Mouse (Mus musculus) thymus, postnatal 0 days (tissue): ENCODE data around the gene Gm4778. TPM values are rescaled to one million over a fixed set of nuclear protein-coding genes. Genes with fewer than 3 reads are reported as not detected.
"Not testable (repeated sequence)": the region's sequence is repeated elsewhere in the genome, so short reads cannot be mapped to it uniquely, and the experiment has no call there.

ENCODE experiments used
- DNase-seq: peaks from one replicate; pipeline ENCODE4 v3.0.0-alpha.2; 2015; ENCODE audit warnings: low spot score
- polyA plus RNA-seq: library from polyadenylated mRNA; unstranded; fragments of >200 nt; fragmentation: Nextera tagmentation; extraction: Ambion mirVana; gene quantifications from 2 replicates; pipeline ENCODE4 v1.2.1, GENCODE M21; 2015

The Gm4778 gene
- not detected in 2 replicates for polyA plus RNA-seq

DNA sequence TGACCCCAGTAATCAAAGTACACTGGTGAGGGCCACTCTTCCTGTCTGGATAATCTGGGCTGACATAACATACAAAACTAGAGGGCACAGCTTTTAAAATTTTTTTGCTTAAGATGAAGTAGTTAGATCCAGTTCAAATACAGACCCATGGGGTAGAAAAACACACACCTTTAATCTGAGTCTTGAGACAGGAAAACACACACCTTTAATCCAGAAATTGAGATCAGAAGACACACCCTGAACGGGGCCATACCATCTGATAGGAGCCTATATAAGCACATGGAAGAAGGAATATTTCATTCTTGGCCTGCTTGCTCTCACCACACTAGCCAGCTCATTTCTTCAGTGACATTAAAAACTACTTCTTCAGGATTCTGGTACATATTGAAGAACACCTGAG, at the start of gene Gm4778:
TSS of gene Gm4778 (plus strand) at position 301 of the 400 bp plus-strand sequence.
- not testable (repeated sequence) for DNase-seq

DNA sequence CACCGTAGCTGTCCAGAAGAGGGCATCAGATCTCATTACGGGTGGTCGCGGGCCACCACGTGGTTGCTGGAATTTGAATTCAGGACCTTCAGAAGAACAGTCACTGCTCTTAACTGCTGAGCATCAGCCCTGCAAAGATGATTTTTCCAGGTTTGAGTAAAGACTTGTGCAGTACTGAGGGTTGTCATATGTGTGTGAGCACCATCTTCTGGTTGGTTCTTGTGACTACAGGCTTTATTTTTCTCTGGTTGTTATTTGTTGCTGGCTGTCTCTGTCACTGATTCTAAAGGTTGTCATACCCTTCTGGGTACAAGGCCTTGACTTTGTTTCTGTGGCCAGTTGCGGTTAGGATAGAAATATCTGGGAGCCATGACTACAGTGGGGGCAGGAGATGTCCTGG, 3.2 kb upstream of the Gm4778 start:
- peak; percentile 10 for DNase-seq

DNA sequence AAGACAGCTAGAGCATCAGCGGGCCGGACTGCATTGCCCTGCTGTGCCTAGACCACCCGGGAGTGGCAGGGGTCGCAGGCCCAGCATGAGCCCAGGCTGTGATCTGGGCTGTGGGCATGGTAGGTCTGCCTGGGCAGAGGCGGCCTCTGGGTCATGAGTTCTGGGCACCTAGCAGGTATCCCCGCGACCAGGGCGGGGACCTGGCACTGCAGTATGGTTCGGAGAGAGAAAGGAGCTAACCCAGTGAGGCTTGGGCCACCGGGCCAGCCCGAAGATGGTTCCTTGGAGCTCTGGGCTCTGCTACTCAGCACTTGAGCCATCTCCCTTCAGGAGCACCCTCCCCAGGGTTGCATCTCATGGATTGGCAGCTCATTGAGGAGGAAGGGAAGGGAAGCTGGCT, 12.2 kb downstream of the Gm4778 start:
- no peak for DNase-seq

DNA sequence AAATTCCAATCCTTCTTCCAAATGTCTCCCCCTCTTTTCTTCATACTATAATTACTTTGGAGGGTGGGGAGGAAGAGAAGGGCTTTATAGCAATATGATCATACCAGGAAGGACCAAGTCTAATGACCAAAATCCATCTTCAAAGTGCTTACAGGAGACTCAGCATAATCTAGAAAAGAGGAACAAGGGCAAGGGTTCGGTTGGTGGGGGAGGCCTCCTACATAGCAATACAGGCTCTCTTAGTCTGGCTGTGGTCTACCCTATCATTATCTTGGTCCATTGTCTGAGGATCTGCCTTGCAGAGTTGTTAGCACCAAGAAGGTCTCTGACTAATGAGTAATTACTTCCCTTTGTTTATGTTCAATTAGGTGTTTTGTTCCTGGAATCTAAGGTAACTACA, 41.6 kb downstream of the Gm4778 start:
- DNase-seq: no peak

DNA sequence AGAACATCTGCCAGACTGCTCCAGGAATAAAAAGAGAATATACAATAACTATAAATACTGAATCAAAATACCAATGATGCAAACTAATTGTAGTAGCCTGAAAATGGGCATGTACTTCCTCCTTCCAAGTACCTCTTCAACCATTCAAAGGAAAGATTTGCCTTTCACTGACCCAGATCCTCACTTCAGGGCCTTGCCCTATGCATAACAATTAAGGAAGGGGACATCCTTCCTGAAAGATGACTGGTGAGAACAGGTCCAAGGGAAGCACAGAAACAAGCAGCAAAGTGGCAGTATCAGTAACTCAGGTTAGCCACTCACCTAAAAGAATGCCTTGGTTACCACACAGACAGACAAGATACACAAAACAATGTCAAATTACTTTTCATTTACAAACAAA, 43.1 kb downstream of the Gm4778 start:
- DNase-seq: no peak

DNA sequence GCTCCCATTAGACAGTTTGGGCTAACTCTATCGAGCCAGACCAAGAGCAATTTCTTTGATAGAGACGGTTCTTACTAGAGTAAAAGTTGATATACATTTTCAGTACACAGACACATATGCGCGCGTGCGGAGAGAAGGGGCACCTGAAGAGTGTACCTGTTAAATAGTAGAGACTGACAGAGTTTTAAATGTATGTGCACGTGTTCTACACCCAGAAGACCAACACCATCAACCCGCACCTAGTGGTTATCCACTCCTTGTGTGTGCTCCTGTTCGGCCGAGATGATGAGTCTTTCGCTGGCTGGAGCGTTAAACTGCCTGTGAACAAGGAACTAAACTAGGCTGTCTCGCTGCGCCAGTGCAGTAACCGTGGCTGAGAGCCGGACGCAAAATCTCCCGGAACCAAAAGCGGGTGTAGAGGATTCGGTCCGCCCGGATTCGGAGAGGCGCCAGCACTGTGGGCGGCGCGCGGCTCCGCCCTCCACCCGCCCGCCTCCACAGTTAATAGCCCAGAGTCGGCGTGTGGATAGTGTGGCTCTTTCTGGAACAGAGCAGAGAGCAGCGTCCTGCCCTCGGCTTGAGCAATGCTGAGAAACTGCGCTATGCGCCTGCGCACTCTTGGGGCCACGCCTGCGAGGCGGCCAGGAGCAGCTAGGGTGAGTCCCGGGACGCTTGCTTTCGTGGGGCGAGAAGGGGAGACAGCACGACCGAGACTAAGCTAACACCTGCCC, 46.0 kb downstream of the Gm4778 start, which contains the start of gene Them4:
TSS of gene Them4 (plus strand) at position 457 of the 731 bp plus-strand sequence.
- DNase-seq: peak; percentile 88

DNA sequence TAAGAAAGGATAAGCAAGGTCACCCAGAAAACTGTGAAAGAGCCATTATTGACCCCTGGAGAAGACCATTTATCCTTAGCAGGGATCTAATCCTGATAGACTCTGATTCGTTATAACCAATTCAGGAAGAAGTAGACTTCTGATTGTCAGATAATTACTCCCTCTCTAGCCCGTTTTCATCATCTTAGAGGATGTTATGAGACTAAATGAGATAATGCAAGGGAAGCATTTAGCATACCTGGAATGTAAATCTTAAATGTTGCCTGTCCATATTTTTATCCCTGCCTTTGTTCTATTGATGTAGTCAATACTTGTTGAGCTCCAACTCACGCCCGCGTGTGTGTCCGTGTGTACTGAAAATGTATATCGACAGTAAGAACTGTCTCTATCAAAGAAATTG, 46.7 kb downstream of the Gm4778 start:
- no peak for DNase-seq

DNA sequence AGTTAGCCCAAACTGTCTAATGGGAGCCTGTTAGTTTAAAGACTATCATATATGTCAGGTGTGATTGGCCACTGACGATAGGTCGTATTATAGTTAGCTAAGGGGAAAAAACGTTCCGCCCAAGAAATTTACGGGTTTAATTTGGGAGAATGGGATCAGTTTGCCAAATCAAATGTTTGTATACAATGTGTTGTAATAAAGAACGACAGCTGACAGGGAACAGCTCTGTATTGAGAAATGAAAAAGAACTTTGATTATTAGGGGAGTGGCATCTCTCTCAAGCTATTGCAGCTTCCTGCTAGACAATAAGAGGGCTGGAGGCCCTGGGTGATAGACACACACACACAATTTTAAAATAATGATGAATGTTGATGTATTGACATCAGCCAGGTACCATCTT, 47.1 kb downstream of the Gm4778 start:
- no peak for DNase-seq

DNA sequence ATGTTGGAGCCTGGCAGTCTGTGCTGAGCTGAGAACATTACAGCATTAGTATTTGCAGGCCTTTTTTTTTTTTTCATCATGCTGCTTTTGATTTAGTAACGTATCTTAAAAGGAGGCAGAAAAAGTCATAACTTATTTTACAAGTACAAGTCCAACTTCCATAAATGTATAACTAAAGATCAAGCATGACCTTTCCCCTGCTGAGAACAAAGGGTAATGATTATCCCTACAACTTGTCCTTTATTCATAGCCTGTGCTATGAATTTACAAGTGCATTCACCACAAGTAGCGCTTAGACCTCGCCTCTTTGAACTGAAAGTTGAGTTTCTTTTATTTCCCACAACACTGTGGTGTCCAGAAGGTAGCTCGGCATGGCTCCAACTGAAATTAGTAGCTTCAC, 47.5 kb downstream of the Gm4778 start:
- DNase-seq: no peak

Other genes starting within 250 kb of the Gm4778 start
- 0.08 TPM in 1 of 2 replicates, not detected in the other for gene Gm9125, start 209.2 kb upstream of the Gm4778 start, polyA plus RNA-seq
- gene Gm10697, start 191.4 kb upstream of the Gm4778 start, polyA plus RNA-seq: not detected in 2 replicates
- gene Gm10696, start 85.8 kb upstream of the Gm4778 start, polyA plus RNA-seq: 0.08 TPM in 1 of 2 replicates, not detected in the other
- 0.08 TPM in 1 of 2 replicates, not detected in the other for gene Gm5286, start 67.3 kb upstream of the Gm4778 start, polyA plus RNA-seq
- 8.3 and 8.8 TPM in 2 replicates for gene Them4, start 46.1 kb downstream of the Gm4778 start, polyA plus RNA-seq
- gene Them5, start 78.1 kb downstream of the Gm4778 start, polyA plus RNA-seq: 0.27 and 0.47 TPM in 2 replicates
- 1.8 and 3.6 TPM in 2 replicates for gene C2cd4d, start 98.4 kb downstream of the Gm4778 start, polyA plus RNA-seq
- gene Rorc, start 108.8 kb downstream of the Gm4778 start, polyA plus RNA-seq: 170 and 185 TPM in 2 replicates
- gene Lingo4, start 134.5 kb downstream of the Gm4778 start, polyA plus RNA-seq: 8.2 and 14.0 TPM in 2 replicates
- 34.3 and 39.1 TPM in 2 replicates for gene Tdrkh, start 149.2 kb downstream of the Gm4778 start, polyA plus RNA-seq
- 63.5 and 73.6 TPM in 2 replicates for gene Mrpl9, start 179.3 kb downstream of the Gm4778 start, polyA plus RNA-seq
- 0.37 and 0.95 TPM in 2 replicates for gene Oaz3, start 179.9 kb downstream of the Gm4778 start, polyA plus RNA-seq
- 0.39 and 0.74 TPM in 2 replicates for gene Celf3, start 214.3 kb downstream of the Gm4778 start, polyA plus RNA-seq
- 6.2 and 6.6 TPM in 2 replicates for gene Riiad1, start 216.3 kb downstream of the Gm4778 start, polyA plus RNA-seq